Mouse (Mus musculus) kidney, postnatal 0 days (tissue): ENCODE data around the gene Rhebl1. TPM values are rescaled to one million over a fixed set of nuclear protein-coding genes. Genes with fewer than 3 reads are reported as not detected.

ENCODE experiments used
- ATAC-seq: fragments of 200-750 bp; cut with Nextera tagmentation; replicated peaks from 2 replicates; pipeline ENCODE4 v1.8.0; 2017; ENCODE audit warnings: low read depth, moderate number of reproducible peaks, moderate TSS enrichment, moderate library complexity; ENCODE audit not compliant: low FRiP score
- DNase-seq: peaks from one replicate; pipeline ENCODE4 v3.0.0-alpha.2; 2016; ENCODE audit warnings: low spot score
- H3K27ac ChIP-seq: fragments of 300-500 bp; sonication (generic); 2 replicates; pipeline ENCODE4 v1.5.1; 2014; ENCODE audit warnings: mild to moderate bottlenecking
- H3K27me3 ChIP-seq: fragments of 300-500 bp; sonication (generic); 2 replicates; pipeline ENCODE4 v1.6.1; 2014; ENCODE audit warnings: low read length, mixed read lengths; ENCODE audit not compliant: insufficient read depth
- H3K36me3 ChIP-seq: fragments of 300-500 bp; sonication (generic); 2 replicates; pipeline ENCODE4 v1.6.1; 2014; ENCODE audit warnings: low read length, mixed read lengths; ENCODE audit not compliant: insufficient read depth
- H3K4me1 ChIP-seq: fragments of 300-500 bp; sonication (generic); replicated peaks from 2 replicates; pipeline ENCODE4 v1.6.1; 2014; ENCODE audit warnings: antibody characterized with exemption, low read length, mixed read lengths; ENCODE audit not compliant: insufficient read depth
- H3K4me2 ChIP-seq: fragments of 300-500 bp; sonication (generic); 2 replicates; pipeline ENCODE4 v1.6.1; 2014; ENCODE audit warnings: mild to moderate bottlenecking, low read length, moderate library complexity, mixed read lengths
- H3K4me3 ChIP-seq: fragments of 300-500 bp; sonication (generic); replicated peaks from 2 replicates; pipeline ENCODE4 v1.5.1; 2014; ENCODE audit warnings: low read depth, low read length
- H3K9ac ChIP-seq: fragments of 300-500 bp; sonication (generic); 2 replicates; pipeline ENCODE4 v1.6.1; 2014; ENCODE audit warnings: low read depth, low read length
- H3K9me3 ChIP-seq: fragments of 300-500 bp; sonication (generic); replicated peaks from 2 replicates; pipeline ENCODE4 v1.6.1; 2016; ENCODE audit warnings: low read length, inconsistent platforms, mixed read lengths
- CTCF ChIP-seq: IDR thresholded peaks from 2 replicates; pipeline ENCODE4 v1.5.1; 2016; ENCODE audit warnings: antibody characterized with exemption, low read depth, mild to moderate bottlenecking, moderate library complexity
- WGBS: fragments of 180-500 bp; shearing (Covaris S2); extraction: QIAGEN DNeasy Blood & Tissue Kit; methylation state at CpG from one replicate; pipeline ENCODE4 v1.1.7; 2014; 5-methylcytosine and 5-hydroxymethylcytosine counted together
- polyA plus RNA-seq: library from polyadenylated mRNA; unstranded; fragments of >200 nt; fragmentation: Nextera tagmentation; extraction: Ambion mirVana; gene quantifications from 2 replicates; pipeline ENCODE4 v1.2.1, GENCODE M21; 2015

The Rhebl1 gene
- polyA plus RNA-seq, 1 experiment from 2014 or later = 15.4 TPM

DNA sequence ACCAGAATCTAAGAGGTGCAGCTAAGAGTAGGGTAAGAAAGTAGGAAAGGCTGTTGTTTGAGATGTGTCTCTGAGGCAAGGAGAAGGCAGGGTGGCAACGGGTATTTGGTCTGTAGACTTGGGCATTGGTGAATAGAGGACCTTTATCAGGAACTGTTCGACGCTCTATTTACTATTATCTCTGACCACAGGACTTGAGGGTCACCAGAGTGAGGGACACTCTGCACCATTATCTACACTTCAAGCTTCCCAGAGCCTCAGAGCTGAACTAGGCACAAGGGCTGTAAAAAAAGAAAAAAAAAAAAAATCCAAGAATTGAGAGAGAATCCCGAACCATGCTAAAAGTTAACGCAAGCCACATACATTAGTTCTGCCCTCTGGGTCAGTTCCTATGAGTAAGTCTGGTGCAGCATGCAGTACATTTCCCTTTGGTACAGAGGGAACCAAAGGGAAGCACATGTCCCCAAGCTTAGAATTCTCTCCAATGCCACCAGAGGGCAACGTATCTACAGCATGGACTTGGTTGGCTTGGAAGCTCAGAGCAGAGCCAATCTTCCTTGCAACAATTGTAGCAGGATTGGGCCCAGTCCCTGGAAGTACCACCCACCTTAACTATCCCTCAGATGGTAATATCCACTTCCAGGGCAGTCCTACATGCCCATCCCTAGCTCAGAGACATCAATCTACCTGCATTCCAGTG is 2.3 kb downstream of the Rhebl1 start:
- TF ChIP-seq CTCF = peak; percentile 97
- H3K27me3 ChIP-seq = peaks cover 25% of the 10 kb centered on the region
- H3K27ac ChIP-seq = no peak overlapping the region
- DNase-seq = peak; percentile 96
- H3K4me2 ChIP-seq = no peak overlapping the region
- peaks cover 23% of the 10 kb centered on the region for H3K4me1 ChIP-seq
- no peaks in the 10 kb centered on the region for H3K36me3 ChIP-seq
- no peak overlapping the region for H3K9ac ChIP-seq
- no peak overlapping the region for H3K4me3 ChIP-seq
- peak; percentile 70 for ATAC-seq
- no peaks in the 10 kb centered on the region for H3K9me3 ChIP-seq
- 35% methylated on average over 6 of the region's 6 CpGs for WGBS

DNA sequence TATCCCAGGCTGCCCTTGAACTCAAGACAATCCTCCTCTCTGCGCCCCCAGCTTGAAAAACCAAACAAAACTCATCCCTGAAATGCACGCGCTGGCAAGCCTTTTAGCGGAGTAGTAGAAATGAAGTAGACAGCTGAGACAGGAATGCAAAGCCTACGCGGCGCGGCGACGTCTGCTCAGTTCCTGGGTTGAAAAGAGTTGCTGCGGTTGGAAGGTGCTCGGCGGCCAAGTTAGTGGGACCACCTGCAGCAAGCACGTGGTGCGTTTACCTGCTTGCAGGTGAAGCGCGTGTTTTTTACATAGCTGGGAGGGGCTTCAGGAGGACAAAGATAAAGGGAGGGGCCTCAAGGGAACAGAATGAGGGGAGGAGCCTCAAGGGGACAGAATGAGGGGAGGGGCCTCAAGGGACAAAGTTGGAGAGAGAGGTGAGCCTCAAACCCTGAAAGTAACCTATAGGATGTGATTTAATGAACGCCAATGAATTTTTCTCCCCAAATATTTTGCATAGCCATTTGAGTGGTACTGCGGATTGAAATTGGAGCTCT is 3.1 kb downstream of the Rhebl1 start:
- peak overlapping the region; percentile 43 for H3K4me2 ChIP-seq
- ATAC-seq (no peak), DNase-seq (no peak)
- no peak for TF ChIP-seq CTCF
- WGBS = 15% methylated on average over 19 of the region's 19 CpGs
- no peak overlapping the region for H3K9ac ChIP-seq
- H3K4me1 ChIP-seq = peaks cover 21% of the 10 kb centered on the region
- peaks cover 18% of the 10 kb centered on the region for H3K27me3 ChIP-seq
- H3K27ac ChIP-seq = no peak overlapping the region
- no peak overlapping the region for H3K4me3 ChIP-seq
- no peaks in the 10 kb centered on the region for H3K36me3 ChIP-seq
- no peaks in the 10 kb centered on the region for H3K9me3 ChIP-seq

DNA sequence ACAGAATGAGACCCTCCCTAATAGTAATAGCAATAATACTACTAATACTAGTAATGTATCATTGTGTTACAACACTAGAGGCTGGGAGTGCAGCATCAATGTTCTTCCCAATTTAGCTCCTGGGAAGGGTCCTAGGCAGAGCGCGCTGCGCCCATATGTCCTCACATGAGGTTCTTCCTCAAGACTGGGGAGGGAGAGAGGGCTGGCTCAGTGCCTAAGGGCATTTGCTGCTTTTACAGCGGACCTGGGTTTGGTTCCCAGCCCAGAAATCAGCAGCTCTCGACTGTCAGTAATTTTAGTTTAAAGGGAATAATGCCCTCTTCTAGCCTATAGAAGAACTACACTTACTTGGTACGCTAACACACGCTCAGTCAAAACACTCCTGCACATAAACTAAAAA is 6.8 kb downstream of the Rhebl1 start:
- H3K4me3 ChIP-seq = no peak overlapping the region
- H3K36me3 ChIP-seq = no peaks in the 10 kb centered on the region
- WGBS = 81% methylated on average over 7 of the region's 7 CpGs
- H3K4me1 ChIP-seq = no peaks in the 10 kb centered on the region
- H3K9me3 ChIP-seq = no peaks in the 10 kb centered on the region
- DNase-seq = no peak
- TF ChIP-seq CTCF = no peak
- no peak overlapping the region for H3K9ac ChIP-seq
- ATAC-seq = no peak
- no peaks in the 10 kb centered on the region for H3K27me3 ChIP-seq
- no peak overlapping the region for H3K27ac ChIP-seq
- H3K4me2 ChIP-seq = no peak overlapping the region

DNA sequence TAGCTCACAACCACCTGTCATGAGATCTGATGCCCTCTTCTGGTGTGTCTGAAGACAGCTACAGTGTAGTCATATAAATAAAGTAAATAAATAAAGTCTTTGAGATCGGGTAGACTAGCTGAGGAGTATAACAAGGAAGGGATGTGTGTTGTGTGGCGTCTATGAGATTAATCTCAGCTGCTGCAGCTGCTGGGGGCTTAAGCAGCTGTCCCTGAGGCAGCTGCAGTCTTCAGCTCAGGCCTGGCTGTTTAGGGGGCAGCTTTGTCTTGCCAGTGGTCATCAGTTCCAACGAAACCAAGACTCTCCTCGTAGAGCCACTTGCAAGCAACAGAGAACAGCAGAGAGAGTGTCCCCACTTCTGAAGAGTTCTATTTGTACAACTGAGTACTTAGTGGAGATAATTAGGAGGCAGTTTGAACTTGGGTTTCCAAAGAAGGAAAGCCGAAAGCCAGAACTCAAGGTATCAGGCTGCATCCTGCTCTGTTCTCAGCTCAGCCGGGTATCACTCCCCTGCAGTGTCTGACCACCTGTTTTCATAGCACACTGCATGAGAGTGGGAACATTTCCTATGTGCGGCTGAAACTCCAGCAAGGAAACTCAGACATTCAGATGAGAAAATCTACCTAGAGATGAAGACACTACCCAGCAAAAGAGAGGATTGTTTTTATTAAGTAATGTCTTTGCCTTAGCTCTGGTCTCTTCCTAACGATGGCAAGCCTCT is 7.5 kb downstream of the Rhebl1 start:
- TF ChIP-seq CTCF = no peak
- no peak overlapping the region for H3K4me3 ChIP-seq
- H3K36me3 ChIP-seq = no peaks in the 10 kb centered on the region
- DNase-seq (no peak), ATAC-seq (no peak)
- H3K9me3 ChIP-seq = no peaks in the 10 kb centered on the region
- no peaks in the 10 kb centered on the region for H3K4me1 ChIP-seq
- no peak overlapping the region for H3K4me2 ChIP-seq
- H3K27me3 ChIP-seq = no peaks in the 10 kb centered on the region
- WGBS = 58% methylated on average over 8 of the region's 8 CpGs
- no peak overlapping the region for H3K27ac ChIP-seq
- no peak overlapping the region for H3K9ac ChIP-seq

DNA sequence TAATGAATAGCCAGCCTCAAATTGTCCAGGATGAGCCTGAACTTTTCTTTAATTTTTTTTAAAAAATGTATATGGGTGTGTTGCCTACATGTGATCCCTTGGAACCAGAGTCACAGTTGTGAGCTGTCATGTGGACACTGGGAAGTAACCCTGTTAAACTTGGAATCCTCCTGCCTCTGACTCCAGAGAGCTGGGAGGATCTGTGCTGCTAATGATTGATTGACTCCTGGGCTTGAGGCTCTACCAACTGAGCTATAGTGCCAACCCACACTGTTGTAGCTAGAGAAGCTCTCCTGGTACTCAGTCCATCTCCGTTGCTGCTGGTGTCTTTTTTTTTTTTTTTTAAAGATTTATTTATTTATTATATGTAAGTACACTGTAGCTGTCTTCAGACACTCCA is 10.2 kb downstream of the Rhebl1 start:
- WGBS = 54% methylated on average over 1 of the region's 1 CpGs
- Histone ChIP-seq H3K36me3 (no peaks in the 10 kb centered on the region), H3K27me3 (no peaks in the 10 kb centered on the region), H3K4me1 (no peaks in the 10 kb centered on the region), H3K4me2 (no peak overlapping the region), H3K4me3 (no peak overlapping the region), H3K9me3 (no peaks in the 10 kb centered on the region), H3K27ac (no peak overlapping the region), H3K9ac (no peak overlapping the region)
- ATAC-seq (no peak), DNase-seq (no peak)
- TF ChIP-seq CTCF = no peak

DNA sequence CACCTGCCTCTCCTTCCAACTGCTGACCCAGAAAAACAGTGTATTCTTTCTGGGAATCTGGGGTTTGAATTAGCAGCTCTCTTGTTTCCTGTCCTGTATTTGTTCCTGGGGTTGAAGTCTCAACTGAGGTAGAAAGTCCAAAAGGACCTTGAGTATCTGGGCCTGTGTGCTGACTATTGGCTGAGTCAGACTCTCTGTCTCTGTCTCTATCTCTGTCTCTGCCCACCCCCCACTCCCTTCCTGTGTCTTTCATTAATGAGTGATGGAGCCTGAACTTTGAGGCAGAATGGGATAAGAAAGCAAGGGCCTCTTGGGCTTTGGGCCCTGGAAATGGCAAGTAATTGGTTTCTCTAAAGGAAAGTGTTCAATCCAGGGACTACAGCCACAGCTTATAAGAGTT is 10.7 kb downstream of the Rhebl1 start:
- no peaks in the 10 kb centered on the region for H3K9me3 ChIP-seq
- no peaks in the 10 kb centered on the region for H3K36me3 ChIP-seq
- H3K9ac ChIP-seq = no peak overlapping the region
- no peak overlapping the region for H3K4me3 ChIP-seq
- TF ChIP-seq CTCF = no peak
- H3K4me2 ChIP-seq = no peak overlapping the region
- no peaks in the 10 kb centered on the region for H3K4me1 ChIP-seq
- DNase-seq (no peak), ATAC-seq (no peak)
- no peaks in the 10 kb centered on the region for H3K27me3 ChIP-seq
- H3K27ac ChIP-seq = no peak overlapping the region
